Mouse (Mus musculus): ENCODE measurements at regions not wholly inside any gene's neighbourhood (a gene's known extent, or its start where the extent isn't known, plus 50 kb on each side); places are given as distances from the start of the nearest gene placed in this dataset.
A peak's percentile ranks its signal among the peaks of the same experiment; 100 is the strongest.

DNA sequence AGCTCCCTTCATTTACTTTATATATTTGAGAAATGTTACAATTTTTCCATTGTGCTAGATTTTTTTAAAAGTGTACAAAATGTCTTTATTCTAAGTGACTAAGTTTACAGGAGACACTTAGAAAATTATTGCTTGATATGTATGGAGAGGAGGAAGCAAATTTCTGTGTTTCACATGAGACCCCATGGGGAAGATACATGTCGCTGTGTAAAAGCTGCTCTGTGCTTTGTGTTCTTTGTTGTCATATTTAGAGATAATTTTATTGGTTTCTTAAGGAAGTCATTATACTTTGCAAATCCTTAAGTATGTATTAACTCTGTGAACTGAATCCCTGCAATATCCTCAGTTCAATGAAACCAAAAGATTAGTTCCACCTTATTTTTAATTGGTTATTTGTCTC is 406.0 kb upstream of the 1700003H04Rik start:
- no peak for DNase-seq (ENCODE audit: extremely low read depth, low read depth, low spot score)

DNA sequence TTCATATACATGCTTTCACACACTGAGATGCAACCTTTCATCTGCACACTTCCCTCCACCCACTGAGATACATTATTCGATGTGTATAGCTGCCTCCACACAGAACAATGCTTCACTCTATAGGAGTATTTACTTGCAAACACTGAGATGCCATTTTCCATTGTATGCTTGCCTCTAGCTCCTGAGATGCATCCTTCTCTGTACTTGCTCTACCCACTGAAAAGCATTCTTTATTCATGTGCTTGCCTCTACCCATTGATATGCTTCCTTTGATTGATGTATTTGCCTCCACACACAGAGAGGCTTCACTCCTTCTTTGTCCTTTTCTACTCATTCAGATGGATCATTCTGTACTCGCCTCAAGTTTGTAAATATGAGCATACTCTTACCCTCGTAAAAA is 405.6 kb upstream of the 1700003H04Rik start:
- DNase-seq (ENCODE audit: extremely low read depth, low read depth, low spot score) = no peak

DNA sequence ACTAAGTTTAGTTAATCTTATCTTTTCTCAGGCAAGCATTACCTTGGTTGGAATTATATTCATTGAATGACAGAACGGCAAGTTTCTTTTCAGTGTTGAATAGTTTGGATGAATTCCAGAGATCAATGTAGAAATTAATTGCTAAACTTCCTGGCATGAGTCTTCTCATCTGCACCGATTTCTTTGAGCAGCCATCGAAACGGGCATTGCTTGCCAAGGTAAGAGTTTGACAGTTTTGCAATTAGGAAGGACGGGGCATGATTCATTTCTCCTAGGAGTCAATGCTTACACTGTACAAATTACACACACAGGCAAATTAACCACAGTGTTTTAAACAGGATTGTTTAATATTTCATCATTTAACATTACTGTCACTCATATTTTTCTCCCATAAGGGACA is 404.5 kb upstream of the 1700003H04Rik start:
- DNase-seq (ENCODE audit: extremely low read depth, low read depth, low spot score) = peak; percentile 36

DNA sequence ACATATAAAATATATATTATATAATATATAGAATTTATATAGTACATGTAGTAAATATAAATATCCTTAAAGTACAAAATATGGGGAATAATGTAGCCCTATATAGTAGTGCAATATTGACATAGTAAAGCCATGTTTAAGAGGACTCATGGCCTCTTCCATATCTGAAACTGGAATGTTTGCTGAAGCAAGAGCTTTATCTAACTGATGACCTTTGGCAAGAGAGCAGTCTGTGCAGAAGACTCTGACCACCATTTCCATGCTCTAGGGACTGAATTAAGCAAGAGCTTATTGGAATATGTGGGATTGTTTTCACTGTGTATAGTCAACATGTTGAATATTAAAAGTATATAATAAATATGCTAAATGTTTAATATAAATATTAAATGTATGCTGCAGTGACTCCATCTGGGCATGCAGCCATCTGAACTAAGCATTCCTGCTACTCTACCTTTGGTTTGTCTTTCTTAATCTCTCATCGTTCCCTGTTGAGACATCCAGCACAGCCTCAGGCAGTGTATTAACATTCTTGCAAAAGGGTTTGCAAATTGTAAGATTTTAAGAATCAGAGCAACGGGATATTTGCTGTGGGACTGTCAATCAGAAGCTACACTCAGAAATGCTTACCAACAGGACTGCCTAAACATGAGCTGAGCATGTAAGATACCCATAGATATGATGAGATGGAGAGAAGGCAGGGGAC is 354.4 kb upstream of the 1700003H04Rik start:
- peak; percentile 37 for DNase-seq (ENCODE audit: extremely low read depth, low read depth, low spot score)

DNA sequence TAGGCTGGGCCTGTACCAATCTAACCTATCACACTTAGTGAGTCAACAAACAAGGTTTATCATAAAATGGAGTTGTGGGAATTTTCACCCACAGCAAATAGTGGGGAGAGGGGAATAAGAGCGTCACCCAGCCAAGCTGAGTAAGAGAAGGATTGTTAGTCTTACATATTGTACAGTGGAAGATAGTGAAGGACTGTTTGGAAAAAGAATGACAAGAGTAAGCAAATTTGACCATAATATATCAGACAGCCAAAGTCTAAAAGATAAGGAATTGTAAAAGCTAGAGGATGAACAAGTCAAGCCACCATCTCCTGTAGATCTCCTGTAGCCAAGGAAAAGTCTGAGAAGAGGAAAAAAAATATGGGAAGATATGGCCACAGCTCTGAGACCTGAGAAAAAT is 351.8 kb upstream of the 1700003H04Rik start:
- no peak for DNase-seq (ENCODE audit: extremely low read depth, low read depth, low spot score)

DNA sequence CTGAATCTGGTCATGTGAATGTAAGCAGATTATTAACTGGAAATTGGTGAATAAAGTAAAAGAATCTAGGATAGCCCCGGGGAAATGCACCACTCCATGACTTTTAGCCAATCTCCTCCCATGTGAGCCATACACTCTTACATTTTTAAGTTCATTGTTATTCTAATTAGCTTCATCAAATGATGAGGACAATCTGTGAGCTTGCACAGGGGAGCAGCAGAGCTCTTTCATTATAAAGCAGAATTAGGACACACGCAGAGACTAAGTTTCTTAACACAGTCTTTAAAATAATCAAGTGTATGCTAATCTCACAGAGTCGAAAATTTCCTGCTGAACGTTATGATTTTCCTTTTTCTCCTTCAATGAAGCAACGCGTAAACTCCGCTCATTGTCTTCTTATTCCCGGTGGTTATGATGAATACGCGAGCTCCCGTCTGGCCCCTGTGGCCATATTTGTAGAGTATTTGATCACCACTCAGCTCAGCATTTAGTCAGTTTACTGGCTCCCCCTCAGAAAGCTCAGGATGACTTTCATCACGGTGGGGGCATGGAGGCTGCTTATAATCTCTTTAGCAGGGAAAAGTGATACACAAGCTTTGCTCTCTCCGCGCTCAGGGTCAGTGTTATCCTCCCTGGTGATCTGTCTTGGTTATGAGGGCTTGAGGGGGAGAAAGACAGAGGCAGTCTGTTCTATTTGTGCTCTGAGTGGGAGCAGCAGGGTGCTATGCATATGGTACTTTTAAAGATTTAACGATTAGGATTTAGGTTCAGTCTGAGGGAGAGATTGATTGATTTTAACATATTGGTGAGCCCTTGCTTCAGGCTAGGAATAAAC is 350.1 kb upstream of the 1700003H04Rik start:
- DNase-seq (ENCODE audit: extremely low read depth, low read depth, low spot score) = no peak

DNA sequence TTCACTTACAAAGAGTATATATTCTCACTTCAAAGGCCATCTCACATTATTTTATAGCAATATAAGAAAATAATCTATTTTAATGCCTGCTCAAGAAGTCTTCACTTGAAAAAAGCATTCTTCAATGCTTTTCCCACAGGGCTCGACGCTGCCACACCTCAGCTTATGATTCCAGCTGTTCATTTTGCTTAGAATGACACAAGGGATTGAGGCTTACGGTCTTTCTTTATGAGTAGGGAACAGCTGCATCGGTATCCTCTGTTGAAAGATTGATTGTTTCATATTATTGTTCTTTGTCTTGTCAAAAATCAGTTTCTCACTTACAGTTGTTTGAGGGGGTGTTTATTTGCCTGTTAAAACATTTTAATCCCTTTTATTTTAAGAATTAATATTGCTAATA is 328.0 kb upstream of the 1700003H04Rik start:
- DNase-seq (ENCODE audit: extremely low read depth, low read depth, low spot score) = no peak
